Mouse (Mus musculus): Measurements from ENCODE around the gene Pold1. TPM values are rescaled to one million over a fixed set of nuclear protein-coding genes. Genes with fewer than 3 reads are reported as not detected.

Pold1 gene
- total RNA-seq, 2 experiments from 2014 or later, result 11.9 to 14.0 TPM

GRCm38 (mm10) chr7:44549621-44550408, 1.2 kb upstream of the Pold1 start:
- intact Hi-C loops (cut with DNase I), result loop anchor here (1.0 to 5.0 kb wide), 4 partner anchors 27 to 303 kb away; partner anchors contain the start of genes 1700028J19Rik, 2410002F23Rik and Gm15517
- DNase-seq, result no peak

GRCm38 (mm10) chr7:44547725-44548124, 924 bp downstream of the Pold1 start:
- DNase-seq, result no peak
- intact Hi-C loops (cut with DNase I), result no loop called here

- no peak for DNase-seq
- intact Hi-C loops (cut with DNase I), result no loop called here
Measured at GRCm38 (mm10) chr7:44547041-44547440, 1.6 kb downstream of the Pold1 start.

GRCm38 (mm10) chr7:44546274-44546673, 2.4 kb downstream of the Pold1 start:
- intact Hi-C loops (cut with DNase I), result no loop called here
- DNase-seq, result no peak

GRCm38 (mm10) chr7:44543071-44543470, 5.6 kb downstream of the Pold1 start:
- intact Hi-C loops (cut with DNase I), result loop anchor here (2.0 kb wide), 1 partner anchor 14 kb away; no protein-coding TSS in a partner anchor
- no peak for DNase-seq

- no peak for DNase-seq
- intact Hi-C loops (cut with DNase I), result loop anchor here (2.0 kb wide), 1 partner anchor 14 kb away; no protein-coding TSS in a partner anchor
Measured at GRCm38 (mm10) chr7:44542555-44542954, 6.1 kb downstream of the Pold1 start.

GRCm38 (mm10) chr7:44538756-44539624, 9.7 kb downstream of the Pold1 start:
- intact Hi-C loops (cut with DNase I), result no loop called here
- DNase-seq, result no peak

- no peak for DNase-seq
- intact Hi-C loops (cut with DNase I), result no loop called here
Measured at GRCm38 (mm10) chr7:44537496-44537895, 11.2 kb downstream of the Pold1 start.

- intact Hi-C loops (cut with DNase I), result no loop called here
- DNase-seq, result no peak
Measured at GRCm38 (mm10) chr7:44537009-44537408, 11.6 kb downstream of the Pold1 start.

GRCm38 (mm10) chr7:44536590-44536968, 12.1 kb downstream of the Pold1 start:
- no peak for DNase-seq
- intact Hi-C loops (cut with DNase I), result no loop called here

GRCm38 (mm10) chr7:44535657-44536589, 12.7 kb downstream of the Pold1 start:
- intact Hi-C loops (cut with DNase I), result no loop called here

GRCm38 (mm10) chr7:44534656-44535441, 13.8 kb downstream of the Pold1 start:
- intact Hi-C loops (cut with DNase I), result no loop called here
- DNase-seq, result no peak

More at GRCm38 (mm10) chr7:44535657-44536589, 12.7 kb downstream of the Pold1 start:
- no peak for DNase-seq

- intact Hi-C loops (cut with DNase I), result no loop called here
- DNase-seq, result no peak
Measured at GRCm38 (mm10) chr7:44534242-44534641, 14.4 kb downstream of the Pold1 start.

GRCm38 (mm10) chr7:44533746-44534045, 15.0 kb downstream of the Pold1 start:
- intact Hi-C loops (cut with DNase I), result no loop called here
- no peak for DNase-seq

- intact Hi-C loops (cut with DNase I), result no loop called here
- DNase-seq, result no peak
Measured at GRCm38 (mm10) chr7:44532918-44533745, 15.5 kb downstream of the Pold1 start.

GRCm38 (mm10) chr7:44531946-44532732, 16.5 kb downstream of the Pold1 start, which contains the start of gene Spib:
Spib (minus strand) TSS chr7:44532071.
- DNase-seq, result no peak
- intact Hi-C loops (cut with DNase I), result no loop called here

- intact Hi-C loops (cut with DNase I), result no loop called here
- DNase-seq, result no peak
Measured at GRCm38 (mm10) chr7:44531207-44531606, 17.4 kb downstream of the Pold1 start.

GRCm38 (mm10) chr7:44530507-44530906, 18.1 kb downstream of the Pold1 start:
- intact Hi-C loops (cut with DNase I), result no loop called here
- no peak for DNase-seq

Measured in heart, postnatal 36 days (tissue).